Mouse (Mus musculus) 3134 (cell line): ENCODE measurements at regions not wholly inside any gene's neighbourhood (a gene's known extent, or its start where the extent isn't known, plus 50 kb on each side); places are given as distances from the start of the nearest gene placed in this dataset.

Source experiments
- DNase-seq: peaks from one replicate; pipeline ENCODE4 v3.0.0-alpha.2; 2011; ENCODE audit warnings: low spot score; ENCODE audit not compliant: insufficient read length; ENCODE audit errors: extremely low read depth

GRCm38 (mm10) chr1:121842381-121843075 lies 274.7 kb upstream of the Ddx18 start:
- DNase-seq: no peak

- DNase-seq: no peak
Measured at GRCm38 (mm10) chr1:121833559-121833958, 265.8 kb upstream of the Ddx18 start.

DNA sequence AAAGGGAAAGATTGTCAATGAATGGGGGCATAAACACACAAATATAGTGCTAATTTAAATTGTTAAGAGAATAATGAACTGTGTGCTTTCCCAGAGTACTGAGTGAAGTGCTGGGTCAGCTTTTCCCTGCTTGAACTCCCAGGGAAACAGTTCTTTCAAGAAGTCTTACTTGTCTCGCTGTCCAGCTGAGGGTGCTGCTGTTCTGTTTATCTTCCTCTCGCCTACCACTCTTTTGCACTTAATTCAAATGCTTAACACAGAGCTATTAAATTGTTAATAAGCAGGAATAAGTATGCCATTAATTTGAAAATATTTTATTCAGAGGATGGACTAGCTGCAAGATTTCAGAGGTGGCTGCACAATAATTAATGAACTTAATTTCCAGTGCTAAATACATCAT lies 262.5 kb upstream of the Ddx18 start:
- no peak for DNase-seq

DNA sequence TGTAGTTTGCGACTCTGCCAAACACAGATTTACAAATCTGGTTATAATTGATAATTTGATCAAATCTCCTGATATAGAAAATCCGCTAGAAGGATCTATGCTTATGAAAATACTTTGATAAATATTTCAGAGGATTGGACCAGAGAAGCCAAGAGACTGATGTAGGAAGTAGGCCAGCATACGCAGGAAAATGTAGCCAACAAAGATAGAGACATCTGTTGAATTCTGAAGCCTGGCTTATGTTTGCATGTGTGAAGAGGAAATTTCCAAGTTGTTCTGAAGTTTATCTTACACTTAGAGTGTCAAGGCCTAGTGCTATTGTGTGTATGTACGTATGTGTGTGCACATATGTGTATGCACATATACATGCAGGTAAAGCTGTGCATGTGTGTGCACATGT lies 255.2 kb upstream of the Ddx18 start:
- DNase-seq: no peak

DNA sequence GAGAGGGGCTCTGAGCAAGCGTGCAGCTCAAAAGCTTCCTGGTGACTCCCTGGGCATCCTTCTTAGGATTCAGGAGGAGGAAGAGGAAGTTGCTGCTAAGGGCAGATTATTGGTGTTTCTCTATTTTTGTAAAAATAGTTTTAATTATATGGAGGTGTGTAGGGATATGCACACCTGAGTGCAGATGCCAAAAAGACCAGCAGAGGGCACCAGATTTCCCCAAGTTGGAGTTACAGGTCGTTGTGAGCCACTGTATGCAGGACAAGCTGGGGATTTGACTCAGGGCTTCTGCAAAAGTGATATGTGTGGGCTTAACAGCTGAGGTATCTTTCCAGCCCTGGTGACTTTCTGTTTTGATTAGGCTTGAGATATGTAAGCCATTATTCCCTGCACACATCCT lies 235.5 kb upstream of the Ddx18 start:
- DNase-seq: no peak

DNA sequence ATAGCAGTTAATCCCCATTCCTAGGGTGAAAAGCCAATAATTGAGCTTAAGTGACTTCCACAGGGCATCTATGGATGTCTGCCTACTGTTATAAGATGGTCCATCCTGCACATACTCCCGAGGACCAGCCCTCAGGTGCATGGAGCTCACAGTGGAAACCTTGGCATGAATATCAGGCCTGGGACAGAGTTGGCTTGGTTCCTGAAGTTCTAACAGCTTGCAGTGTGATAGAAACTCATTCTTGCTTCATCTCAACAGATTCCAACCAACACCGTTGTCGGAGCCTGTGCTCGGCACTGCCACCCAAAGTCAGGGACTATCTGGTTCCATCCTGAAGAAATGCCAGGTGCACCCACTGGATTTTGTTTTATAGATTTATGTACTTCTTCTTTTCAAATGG lies 234.7 kb upstream of the Ddx18 start:
- no peak for DNase-seq

- no peak for DNase-seq
Measured at GRCm38 (mm10) chr1:121798502-121798901, 230.7 kb upstream of the Ddx18 start.

DNA sequence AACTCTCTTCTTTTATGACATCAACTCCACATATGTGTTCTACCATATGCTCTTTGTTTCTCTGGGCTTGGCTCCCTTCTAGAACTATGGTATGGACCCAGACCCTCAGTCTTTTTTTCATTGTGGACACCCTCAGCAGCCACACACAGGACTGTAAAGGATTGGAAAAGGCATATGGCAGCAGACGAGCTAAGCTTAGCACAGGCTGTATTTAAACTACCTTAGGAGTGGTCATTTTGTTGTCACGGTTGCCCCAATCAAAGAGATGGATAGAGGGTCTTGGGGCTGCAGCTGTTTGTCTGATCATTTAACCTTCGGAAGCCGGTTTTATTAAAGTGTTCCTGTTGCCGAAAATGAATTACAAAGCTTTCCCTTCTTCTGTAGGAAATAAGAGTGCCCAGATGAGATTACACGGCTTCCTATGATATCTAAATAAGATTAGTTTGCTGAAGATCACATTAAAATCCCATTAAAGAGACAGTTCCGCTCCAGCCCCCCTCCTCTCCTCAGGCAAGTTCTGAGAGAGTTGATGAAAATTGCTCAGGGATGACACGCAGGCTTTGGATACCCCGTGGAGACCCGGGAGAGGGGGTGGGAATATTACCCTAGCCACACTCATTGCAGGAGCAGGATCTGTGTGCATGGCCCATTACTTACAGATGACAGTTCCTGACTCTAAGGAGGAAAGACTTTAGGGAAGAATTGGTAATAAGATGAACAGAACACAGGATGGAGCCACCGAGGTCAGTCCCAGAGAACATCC lies 227.4 kb upstream of the Ddx18 start:
- no peak for DNase-seq

DNA sequence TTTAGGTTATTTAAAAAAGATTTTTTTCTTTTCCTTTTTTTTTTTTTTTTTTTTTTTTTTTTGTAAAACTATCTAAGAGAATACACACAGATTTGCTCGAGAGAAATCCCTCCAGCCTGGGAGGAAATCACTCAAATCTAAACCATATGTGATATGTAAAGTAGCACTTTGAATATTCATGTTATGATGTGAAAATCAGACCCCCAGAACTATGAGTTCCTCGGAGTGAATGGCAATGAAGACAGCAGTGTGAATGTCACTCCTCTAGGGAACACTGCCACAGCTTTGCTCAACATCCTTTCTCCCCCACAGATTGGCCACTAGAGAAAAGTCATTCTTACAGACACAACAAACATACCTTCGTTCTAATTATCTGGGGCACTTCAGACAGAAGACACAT lies 217.8 kb upstream of the Ddx18 start:
- DNase-seq: no peak

DNA sequence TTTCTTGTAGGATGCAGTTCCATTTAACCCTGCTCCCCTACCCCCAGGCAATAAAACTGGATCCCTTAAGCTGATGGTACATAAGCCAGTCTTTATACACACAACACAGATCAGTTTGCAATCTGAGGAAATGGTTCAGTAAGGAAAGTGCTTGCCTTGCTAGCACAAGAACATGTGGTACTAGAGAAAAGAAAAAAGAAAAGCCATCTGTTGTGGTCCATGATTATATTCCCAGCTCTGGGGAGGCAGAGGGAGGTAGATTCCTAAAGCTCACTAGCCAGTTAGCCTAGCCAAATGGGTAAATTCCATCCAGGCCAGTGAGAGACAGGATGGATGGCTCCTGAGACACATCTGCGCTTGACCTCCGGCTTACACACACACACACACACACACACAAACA lies 206.2 kb upstream of the Ddx18 start:
- no peak for DNase-seq

- no peak for DNase-seq
Measured at GRCm38 (mm10) chr1:121771444-121771843, 203.7 kb upstream of the Ddx18 start.

- no peak for DNase-seq
Measured at GRCm38 (mm10) chr1:121770936-121771335, 203.1 kb upstream of the Ddx18 start.

GRCm38 (mm10) chr1:121760086-121760485 lies 192.3 kb upstream of the Ddx18 start:
- DNase-seq: no peak

GRCm38 (mm10) chr1:121745181-121745580 lies 177.4 kb upstream of the Ddx18 start:
- DNase-seq: no peak

- DNase-seq: no peak
Measured at GRCm38 (mm10) chr1:121735113-121735719, 167.4 kb upstream of the Ddx18 start.

- DNase-seq: no peak
Measured at GRCm38 (mm10) chr1:121734456-121735112, 166.8 kb upstream of the Ddx18 start.

DNA sequence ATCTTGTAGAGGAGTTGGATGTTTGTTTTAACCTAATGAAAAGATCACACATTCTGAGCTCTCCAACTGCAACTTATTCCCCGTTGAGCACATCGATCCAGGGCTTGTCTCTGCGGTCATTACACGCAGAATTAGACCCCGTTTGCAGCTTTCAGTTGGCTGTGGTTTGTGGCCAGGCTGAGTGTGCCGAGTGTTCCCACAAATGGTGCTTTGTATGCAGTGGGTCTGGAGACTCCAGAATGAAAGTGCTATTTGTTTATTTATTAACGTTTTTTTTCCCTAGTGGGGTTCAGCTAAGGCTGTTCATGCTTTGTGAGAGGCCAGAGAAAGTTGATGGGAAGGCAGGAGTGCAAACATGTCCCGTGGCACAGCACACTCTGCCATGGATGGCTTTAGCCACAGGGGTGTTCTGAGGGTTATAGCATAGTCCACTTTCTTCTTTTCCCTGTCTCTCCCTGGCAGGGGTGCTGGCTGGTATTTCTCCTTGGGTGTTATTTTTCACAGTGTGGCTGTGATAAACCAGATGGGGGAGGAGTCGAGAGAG lies 141.6 kb upstream of the Ddx18 start:
- no peak for DNase-seq

DNA sequence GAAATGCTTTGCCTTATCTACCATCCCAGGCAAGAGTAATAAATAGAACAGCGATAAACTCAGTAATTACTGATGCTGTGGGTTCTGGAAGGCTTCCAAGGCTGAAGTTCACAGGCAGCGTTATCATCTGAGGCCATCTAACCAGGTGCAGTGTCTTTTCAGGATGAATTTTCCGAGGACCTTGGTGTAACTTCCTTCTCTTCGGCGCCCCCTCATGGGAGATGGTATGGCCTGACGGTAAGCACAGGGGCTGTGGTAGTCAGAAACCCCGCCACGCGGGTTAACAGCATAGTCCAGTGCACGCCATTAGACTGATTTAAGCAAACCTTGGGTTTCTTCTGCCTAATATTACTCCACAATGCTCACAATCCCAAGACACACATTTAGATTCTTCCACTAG lies 140.5 kb upstream of the Ddx18 start:
- no peak for DNase-seq

- no peak for DNase-seq
Measured at GRCm38 (mm10) chr1:121701826-121702225, 134.0 kb upstream of the Ddx18 start.

GRCm38 (mm10) chr1:121653901-121654300 lies 86.1 kb upstream of the Ddx18 start:
- peak; percentile 33 for DNase-seq

GRCm38 (mm10) chr1:121650071-121650470 lies 82.3 kb upstream of the Ddx18 start:
- no peak for DNase-seq
